Mouse (Mus musculus): ENCODE measurements around the gene Spns2.

- TF ChIP-seq POLR2A (IDR thresholded peaks at IDR 0.05; ENCODE audit: borderline replicate concordance, extremely low read depth, insufficient read depth, insufficient read length, poor library complexity, severe bottlenecking), result no peak
- no peak for TF ChIP-seq CTCF (IDR thresholded peaks at IDR 0.05; ENCODE audit: borderline replicate concordance, extremely low read depth, insufficient read depth, insufficient read length)
Measured at GRCm38 (mm10) chr11:72469217-72469616, 20.5 kb downstream of the Spns2 start.
